Mouse (Mus musculus): ENCODE results near the gene Ntm. TPM values are rescaled to one million over a fixed set of nuclear protein-coding genes. Genes with fewer than 3 reads are reported as not detected.

The Ntm gene
- polyA plus RNA-seq, 1 experiment from 2014 or later, result 39.7 TPM

DNA sequence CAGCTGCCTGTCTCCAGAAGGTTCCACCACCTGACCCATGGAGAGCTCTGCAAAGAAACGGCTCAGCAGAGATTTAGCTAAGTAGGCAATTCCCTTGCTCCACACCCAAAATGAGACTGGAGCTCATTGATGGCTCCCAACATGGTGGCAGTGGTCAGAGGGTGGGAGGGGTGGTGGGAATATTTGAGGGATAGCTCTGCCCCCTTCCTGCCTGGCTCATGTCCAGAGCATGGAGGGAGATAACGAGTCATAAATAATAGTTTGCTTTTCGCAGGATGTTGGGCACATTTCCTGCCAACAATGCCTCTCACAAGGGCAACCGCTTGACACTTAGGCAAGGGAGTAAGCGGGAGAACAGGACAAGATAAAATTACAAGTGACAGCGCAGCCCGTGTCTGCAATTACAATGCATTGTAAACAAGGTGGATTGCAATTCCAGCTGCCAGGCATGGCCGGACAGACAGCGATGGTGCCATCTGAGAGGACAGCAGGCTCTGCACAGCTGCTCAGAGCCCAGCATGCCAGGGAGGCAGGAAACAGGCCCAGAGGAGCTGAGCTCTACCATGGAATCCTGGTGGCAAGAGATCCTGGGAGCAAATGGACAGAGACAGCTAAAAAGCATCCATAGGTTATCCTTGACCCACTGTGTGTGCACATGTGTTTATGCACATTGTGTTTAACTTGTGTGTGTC is 224.0 kb downstream of the Ntm start:
- no peaks in the 10 kb centered on the region for H3K27me3 ChIP-seq (ENCODE audit: control insufficient read depth, insufficient read depth, low read length)
- no peak for ATAC-seq (replicated peaks; ENCODE audit: insufficient number of reproducible peaks, low FRiP score, low TSS enrichment)
- H3K4me3 ChIP-seq (ENCODE audit: low read depth, low read length), result no peak overlapping the region
- no peak overlapping the region for H3K4me2 ChIP-seq
- H3K27ac ChIP-seq (ENCODE audit: low read depth, low read length), result no peak overlapping the region
- H3K36me3 ChIP-seq (ENCODE audit: control insufficient read depth, insufficient read depth, low read length), result no peaks in the 10 kb centered on the region
- H3K9me3 ChIP-seq (replicated peaks; ENCODE audit: control insufficient read depth, low read length), result no peaks in the 10 kb centered on the region
- H3K4me1 ChIP-seq (ENCODE audit: control insufficient read depth, insufficient read depth, low read length), result peaks cover 4% of the 10 kb centered on the region; the same call in 1 of the 2 replicates
- no peak overlapping the region for H3K9ac ChIP-seq (ENCODE audit: low read depth, low read length)
- 66% methylated on average over 9 of the region's 9 CpGs for WGBS (ENCODE audit: insufficient replicate concordance)

DNA sequence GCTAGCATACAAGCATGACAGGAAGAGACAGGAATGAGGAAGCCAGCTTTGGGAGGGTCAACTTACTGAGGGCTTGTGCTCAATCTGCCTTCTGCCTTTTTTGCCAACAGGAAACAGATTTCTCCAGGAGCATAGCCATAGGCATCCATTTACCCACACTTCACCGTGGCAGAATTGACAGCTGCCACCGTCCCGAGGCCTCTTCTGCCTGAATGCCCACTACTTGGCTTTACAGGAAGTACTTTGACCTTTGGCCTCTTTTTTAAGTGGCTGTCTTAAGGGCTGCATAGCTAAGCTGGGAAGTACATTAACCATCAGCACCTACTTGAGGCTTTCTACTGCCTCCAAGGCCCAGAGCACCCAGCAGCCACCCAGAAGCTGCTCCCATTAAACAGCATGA is 226.9 kb downstream of the Ntm start:
- Histone ChIP-seq H3K4me2 (no peak overlapping the region), H3K36me3 (ENCODE audit: control insufficient read depth, insufficient read depth, low read length) (no peaks in the 10 kb centered on the region), H3K9ac (ENCODE audit: low read depth, low read length) (no peak overlapping the region), H3K4me1 (ENCODE audit: control insufficient read depth, insufficient read depth, low read length) (peaks cover 4% of the 10 kb centered on the region; the same call in 1 of the 2 replicates), H3K9me3 (replicated peaks; ENCODE audit: control insufficient read depth, low read length) (no peaks in the 10 kb centered on the region), H3K27ac (ENCODE audit: low read depth, low read length) (no peak overlapping the region), H3K4me3 (ENCODE audit: low read depth, low read length) (no peak overlapping the region), H3K27me3 (ENCODE audit: control insufficient read depth, insufficient read depth, low read length) (no peaks in the 10 kb centered on the region)
- no peak for ATAC-seq (replicated peaks; ENCODE audit: insufficient number of reproducible peaks, low FRiP score, low TSS enrichment)
- 17% methylated on average over 3 of the region's 3 CpGs for WGBS (ENCODE audit: insufficient replicate concordance)

DNA sequence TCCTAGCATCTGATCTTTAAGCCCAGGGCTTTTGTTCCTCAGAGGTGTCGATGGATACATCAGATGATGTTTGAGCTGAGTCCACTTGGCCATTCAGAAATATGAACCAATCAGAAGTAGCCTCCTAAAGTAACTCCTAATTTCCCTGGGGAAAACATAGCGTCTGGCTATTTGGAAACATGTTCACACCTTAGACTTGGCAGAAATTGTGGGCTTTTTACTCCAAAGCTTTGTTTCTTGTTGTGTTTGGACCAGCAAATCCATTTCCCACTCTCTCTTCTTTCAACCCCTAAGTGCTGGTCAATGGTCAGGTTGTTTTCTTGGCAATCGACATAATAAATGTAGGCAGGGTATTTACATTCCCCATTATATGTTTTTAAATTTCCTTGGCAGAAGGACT is 230.0 kb downstream of the Ntm start:
- no peak overlapping the region for H3K9ac ChIP-seq (ENCODE audit: low read depth, low read length)
- H3K9me3 ChIP-seq (replicated peaks; ENCODE audit: control insufficient read depth, low read length), result no peaks in the 10 kb centered on the region
- H3K36me3 ChIP-seq (ENCODE audit: control insufficient read depth, insufficient read depth, low read length), result no peaks in the 10 kb centered on the region
- no peak for ATAC-seq (replicated peaks; ENCODE audit: insufficient number of reproducible peaks, low FRiP score, low TSS enrichment)
- H3K27me3 ChIP-seq (ENCODE audit: control insufficient read depth, insufficient read depth, low read length), result no peaks in the 10 kb centered on the region
- H3K4me2 ChIP-seq, result no peak overlapping the region
- WGBS (ENCODE audit: insufficient replicate concordance), result 72% methylated on average over 3 of the region's 3 CpGs
- no peak overlapping the region for H3K4me3 ChIP-seq (ENCODE audit: low read depth, low read length)
- H3K4me1 ChIP-seq (ENCODE audit: control insufficient read depth, insufficient read depth, low read length), result peaks cover 4% of the 10 kb centered on the region; the same call in 1 of the 2 replicates
- no peak overlapping the region for H3K27ac ChIP-seq (ENCODE audit: low read depth, low read length)

DNA sequence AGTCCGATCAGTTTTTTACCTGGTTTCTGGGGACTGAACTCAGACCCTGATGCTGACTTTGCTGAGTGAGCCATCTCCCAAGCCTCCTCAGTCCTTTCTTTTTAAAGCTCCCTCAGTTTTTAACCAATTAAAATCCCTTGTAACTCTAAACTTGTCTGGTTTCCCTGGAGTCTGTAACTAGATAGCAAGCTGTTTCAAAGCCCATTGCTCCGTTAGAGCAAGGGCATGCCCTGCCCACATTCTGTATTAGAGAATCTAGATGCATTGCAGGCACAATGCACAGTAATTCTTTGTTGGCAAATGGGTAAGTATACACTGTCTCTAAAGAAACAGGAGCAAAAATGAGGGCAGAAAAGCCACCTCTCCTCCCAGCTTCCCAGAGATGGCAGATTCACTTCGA is 231.3 kb downstream of the Ntm start:
- 60% methylated on average over 3 of the region's 3 CpGs for WGBS (ENCODE audit: insufficient replicate concordance)
- H3K9me3 ChIP-seq (replicated peaks; ENCODE audit: control insufficient read depth, low read length), result no peaks in the 10 kb centered on the region
- H3K27me3 ChIP-seq (ENCODE audit: control insufficient read depth, insufficient read depth, low read length), result no peaks in the 10 kb centered on the region
- H3K4me1 ChIP-seq (ENCODE audit: control insufficient read depth, insufficient read depth, low read length), result peaks cover 4% of the 10 kb centered on the region; the same call in 1 of the 2 replicates
- no peak overlapping the region for H3K4me2 ChIP-seq
- no peak overlapping the region for H3K9ac ChIP-seq (ENCODE audit: low read depth, low read length)
- no peak overlapping the region for H3K4me3 ChIP-seq (ENCODE audit: low read depth, low read length)
- H3K36me3 ChIP-seq (ENCODE audit: control insufficient read depth, insufficient read depth, low read length), result no peaks in the 10 kb centered on the region
- no peak for ATAC-seq (replicated peaks; ENCODE audit: insufficient number of reproducible peaks, low FRiP score, low TSS enrichment)
- H3K27ac ChIP-seq (ENCODE audit: low read depth, low read length), result no peak overlapping the region

DNA sequence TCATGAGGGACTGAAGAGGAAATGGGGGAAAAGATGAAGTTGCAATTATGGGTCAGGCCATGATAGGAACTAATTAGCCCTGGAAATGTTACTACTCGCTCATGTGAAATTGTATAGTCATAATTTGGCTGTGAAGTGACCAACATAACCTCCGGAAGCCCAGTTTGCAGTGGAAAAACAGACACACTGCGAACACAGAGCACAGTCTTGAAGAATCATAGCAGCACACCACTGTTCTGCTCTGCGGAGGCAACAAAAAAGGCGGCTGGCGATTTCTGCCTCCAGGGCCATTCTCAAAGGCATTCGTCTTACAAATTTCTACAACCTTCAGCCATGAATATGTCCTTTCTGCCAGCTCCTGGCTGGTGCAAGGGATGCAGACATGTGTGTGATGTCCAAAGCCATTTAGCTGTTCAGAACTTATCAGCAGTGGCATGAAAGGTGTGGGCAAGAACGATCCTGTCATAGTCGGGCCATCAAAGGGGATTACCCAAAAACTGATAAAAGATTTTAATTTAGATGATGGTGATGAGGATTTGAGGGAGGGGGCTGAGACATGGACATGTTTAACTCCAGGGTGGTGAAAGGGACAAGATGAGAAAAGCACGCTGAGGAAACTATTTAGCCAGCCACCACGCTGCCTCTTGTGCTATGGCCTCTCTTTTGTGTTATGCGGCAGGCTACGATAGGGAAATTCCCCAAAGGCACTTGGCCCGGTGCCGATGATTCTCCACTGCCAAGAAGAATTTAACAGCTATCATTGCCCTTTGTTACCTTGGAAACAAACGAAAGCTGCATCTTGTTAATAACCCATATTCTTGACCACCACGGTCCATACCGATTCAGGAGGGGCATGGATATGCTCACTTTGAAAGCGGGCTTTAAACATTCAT is 235.2 kb downstream of the Ntm start:
- 66% methylated on average over 19 of the region's 19 CpGs for WGBS (ENCODE audit: insufficient replicate concordance)
- ATAC-seq (replicated peaks; ENCODE audit: insufficient number of reproducible peaks, low FRiP score, low TSS enrichment), result no peak
- H3K9me3 ChIP-seq (replicated peaks; ENCODE audit: control insufficient read depth, low read length), result no peaks in the 10 kb centered on the region
- no peak overlapping the region for H3K4me3 ChIP-seq (ENCODE audit: low read depth, low read length)
- H3K27ac ChIP-seq (ENCODE audit: low read depth, low read length), result no peak overlapping the region
- H3K4me2 ChIP-seq, result no peak overlapping the region
- H3K27me3 ChIP-seq (ENCODE audit: control insufficient read depth, insufficient read depth, low read length), result no peaks in the 10 kb centered on the region
- H3K36me3 ChIP-seq (ENCODE audit: control insufficient read depth, insufficient read depth, low read length), result no peaks in the 10 kb centered on the region
- H3K9ac ChIP-seq (ENCODE audit: low read depth, low read length), result no peak overlapping the region
- H3K4me1 ChIP-seq (ENCODE audit: control insufficient read depth, insufficient read depth, low read length), result no peaks in the 10 kb centered on the region

DNA sequence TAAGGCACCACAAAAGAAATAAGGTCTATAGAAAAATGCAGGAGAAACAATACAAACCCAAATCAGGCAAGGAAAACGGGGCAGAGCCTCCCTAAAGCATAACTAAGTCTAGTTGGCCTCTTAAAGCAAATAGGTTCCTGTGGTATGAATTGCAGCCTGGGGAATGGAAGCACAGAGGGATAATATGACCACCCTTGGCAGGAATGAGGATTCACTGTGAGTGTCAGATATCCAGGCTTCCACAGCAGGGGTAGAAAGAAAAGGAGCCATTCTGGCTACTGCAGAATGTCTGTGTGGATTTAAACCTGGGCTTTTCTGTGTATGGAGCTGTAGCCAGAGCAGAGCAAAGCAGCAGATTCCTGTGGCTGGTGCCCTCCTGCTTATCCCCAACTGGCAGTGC is 241.5 kb downstream of the Ntm start:
- 74% methylated on average over 1 of the region's 1 CpGs for WGBS (ENCODE audit: insufficient replicate concordance)
- no peaks in the 10 kb centered on the region for H3K9me3 ChIP-seq (replicated peaks; ENCODE audit: control insufficient read depth, low read length)
- ATAC-seq (replicated peaks; ENCODE audit: insufficient number of reproducible peaks, low FRiP score, low TSS enrichment), result no peak

DNA sequence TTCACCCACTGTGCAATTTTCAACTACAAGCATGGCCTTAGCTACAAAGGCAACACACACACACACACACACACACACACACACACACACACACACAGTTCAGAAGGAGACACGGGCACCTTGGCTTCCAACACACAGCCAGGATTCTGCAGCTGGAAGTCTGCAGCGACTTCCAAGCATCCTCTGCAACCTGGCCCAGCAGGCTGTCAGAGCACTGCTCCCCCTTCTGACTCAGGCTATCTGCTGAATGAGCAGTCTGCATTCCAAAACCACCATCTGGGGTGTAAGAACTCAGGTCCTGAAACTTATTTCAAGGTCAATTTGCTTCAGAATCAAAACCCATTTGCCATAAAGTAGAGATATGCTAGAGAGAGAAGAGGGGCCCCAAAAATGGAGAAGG is 246.1 kb downstream of the Ntm start:
- Histone ChIP-seq H3K4me2 (no peak overlapping the region), H3K27me3 (ENCODE audit: control insufficient read depth, insufficient read depth, low read length) (no peaks in the 10 kb centered on the region), H3K36me3 (ENCODE audit: control insufficient read depth, insufficient read depth, low read length) (no peaks in the 10 kb centered on the region), H3K27ac (ENCODE audit: low read depth, low read length) (no peak overlapping the region), H3K9ac (ENCODE audit: low read depth, low read length) (no peak overlapping the region), H3K4me1 (ENCODE audit: control insufficient read depth, insufficient read depth, low read length) (no peaks in the 10 kb centered on the region), H3K4me3 (ENCODE audit: low read depth, low read length) (no peak overlapping the region), H3K9me3 (replicated peaks; ENCODE audit: control insufficient read depth, low read length) (no peaks in the 10 kb centered on the region)
- WGBS (ENCODE audit: insufficient replicate concordance), result 46% methylated on average over 2 of the region's 2 CpGs
- ATAC-seq (replicated peaks; ENCODE audit: insufficient number of reproducible peaks, low FRiP score, low TSS enrichment), result no peak

More for the DNA sequence above, 241.5 kb downstream of the Ntm start:
- Histone ChIP-seq H3K27ac (ENCODE audit: low read depth, low read length) (no peak overlapping the region), H3K27me3 (ENCODE audit: control insufficient read depth, insufficient read depth, low read length) (no peaks in the 10 kb centered on the region), H3K36me3 (ENCODE audit: control insufficient read depth, insufficient read depth, low read length) (no peaks in the 10 kb centered on the region), H3K4me3 (ENCODE audit: low read depth, low read length) (no peak overlapping the region), H3K4me2 (no peak overlapping the region), H3K9ac (ENCODE audit: low read depth, low read length) (no peak overlapping the region), H3K4me1 (ENCODE audit: control insufficient read depth, insufficient read depth, low read length) (no peaks in the 10 kb centered on the region)

DNA sequence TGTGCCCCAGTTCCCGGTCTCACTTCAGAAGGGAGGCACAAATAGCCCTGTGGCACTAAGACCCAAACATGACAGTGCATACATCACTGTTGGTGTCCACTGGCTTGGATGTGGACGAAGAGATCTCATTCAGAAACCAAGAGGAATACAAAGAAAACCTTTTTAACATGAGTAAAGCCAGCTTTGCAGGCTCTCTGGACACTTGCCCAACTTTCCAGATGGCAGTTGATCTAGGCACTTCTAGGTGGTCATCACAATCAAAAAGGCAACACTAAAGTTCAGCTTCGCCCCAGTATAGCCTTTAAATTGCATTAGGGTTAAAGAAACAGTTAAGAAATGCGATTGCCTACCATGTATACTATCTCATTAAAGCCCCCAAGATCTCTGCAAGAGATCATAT is 264.7 kb downstream of the Ntm start:
- no peak overlapping the region for H3K9ac ChIP-seq (ENCODE audit: low read depth, low read length)
- no peaks in the 10 kb centered on the region for H3K9me3 ChIP-seq (replicated peaks; ENCODE audit: control insufficient read depth, low read length)
- no peak overlapping the region for H3K4me3 ChIP-seq (ENCODE audit: low read depth, low read length)
- no peak overlapping the region for H3K4me2 ChIP-seq
- no peaks in the 10 kb centered on the region for H3K27me3 ChIP-seq (ENCODE audit: control insufficient read depth, insufficient read depth, low read length)
- WGBS (ENCODE audit: insufficient replicate concordance), result 80% methylated on average over 4 of the region's 4 CpGs
- no peak for ATAC-seq (replicated peaks; ENCODE audit: insufficient number of reproducible peaks, low FRiP score, low TSS enrichment)
- no peaks in the 10 kb centered on the region for H3K36me3 ChIP-seq (ENCODE audit: control insufficient read depth, insufficient read depth, low read length)
- no peaks in the 10 kb centered on the region for H3K4me1 ChIP-seq (ENCODE audit: control insufficient read depth, insufficient read depth, low read length)
- H3K27ac ChIP-seq (ENCODE audit: low read depth, low read length), result no peak overlapping the region
